Mouse (Mus musculus): ENCODE data around the gene Ptov1. TPM values are rescaled to one million over a fixed set of nuclear protein-coding genes. Genes with fewer than 3 reads are reported as not detected.

Gene Ptov1
- polyA plus RNA-seq, 1 experiment from 2014 or later: 442 TPM

GRCm38 (mm10) chr7:44898607-44899006 is 29.0 kb upstream of the Ptov1 start:
- Histone ChIP-seq H3K9me3 (replicated peaks) (no peaks in the 10 kb centered on the region), H3K4me2 (replicated peaks) (no peak overlapping the region; the same call in 1 of the 2 replicates), H3K36me3 (peaks cover 34% of the 10 kb centered on the region), H3K27me3 (no peaks in the 10 kb centered on the region), H3K4me1 (peaks cover 48% of the 10 kb centered on the region), H3K4me3 (replicated peaks) (no peak overlapping the region), H3K9ac (no peak overlapping the region), H3K27ac (replicated peaks) (no peak overlapping the region)
- 36% methylated on average over 19 of the region's 19 CpGs for WGBS
- no peak for ATAC-seq (ENCODE audit: insufficient number of reproducible peaks, low FRiP score, low TSS enrichment, low read depth)

GRCm38 (mm10) chr7:44896499-44896898 is 26.9 kb upstream of the Ptov1 start:
- H3K27me3 ChIP-seq: no peaks in the 10 kb centered on the region
- H3K36me3 ChIP-seq: peaks cover 20% of the 10 kb centered on the region
- peak overlapping the region; percentile 71 for H3K4me2 ChIP-seq (replicated peaks)
- H3K9ac ChIP-seq: peak overlapping the region; percentile 59
- 28% methylated on average over 10 of the region's 10 CpGs for WGBS
- H3K27ac ChIP-seq (replicated peaks): peak overlapping the region; percentile 94
- H3K4me1 ChIP-seq: peaks cover 49% of the 10 kb centered on the region
- no peak for ATAC-seq (ENCODE audit: insufficient number of reproducible peaks, low FRiP score, low TSS enrichment, low read depth)
- no peaks in the 10 kb centered on the region for H3K9me3 ChIP-seq (replicated peaks)
- peak overlapping the region; percentile 70 for H3K4me3 ChIP-seq (replicated peaks)

GRCm38 (mm10) chr7:44895593-44896434 is 26.2 kb upstream of the Ptov1 start, which contains the start of gene Fuz:
Fuz (plus strand) TSS chr7:44896079.
- H3K9me3 ChIP-seq (replicated peaks): no peaks in the 10 kb centered on the region
- H3K27ac ChIP-seq (replicated peaks): peak within 1 kb of the TSS; percentile 94
- no peaks in the 10 kb centered on the region for H3K27me3 ChIP-seq
- peak within 1 kb of the TSS; percentile 71 for H3K4me2 ChIP-seq (replicated peaks)
- ATAC-seq (ENCODE audit: insufficient number of reproducible peaks, low FRiP score, low TSS enrichment, low read depth): peak; percentile 61
- peak within 1 kb of the TSS; percentile 59 for H3K9ac ChIP-seq
- peaks cover 49% of the 10 kb centered on the region for H3K4me1 ChIP-seq
- H3K4me3 ChIP-seq (replicated peaks): peak within 1 kb of the TSS; percentile 70
- 1% methylated on average over 34 of the region's 34 CpGs for WGBS
- peaks cover 17% of the 10 kb centered on the region for H3K36me3 ChIP-seq

GRCm38 (mm10) chr7:44895206-44895592 is 25.6 kb upstream of the Ptov1 start:
- Histone ChIP-seq H3K4me1 (peaks cover 54% of the 10 kb centered on the region), H3K27ac (replicated peaks) (peak overlapping the region; percentile 94), H3K9me3 (replicated peaks) (no peaks in the 10 kb centered on the region)

GRCm38 (mm10) chr7:44894175-44894574 is 24.6 kb upstream of the Ptov1 start:
- Histone ChIP-seq H3K36me3 (peaks cover 5% of the 10 kb centered on the region), H3K27ac (replicated peaks) (peak overlapping the region; percentile 48; the same call in 1 of the 2 replicates), H3K9ac (no peak overlapping the region), H3K9me3 (replicated peaks) (no peaks in the 10 kb centered on the region), H3K4me1 (peaks cover 54% of the 10 kb centered on the region), H3K4me2 (replicated peaks) (no peak overlapping the region), H3K4me3 (replicated peaks) (no peak overlapping the region), H3K27me3 (no peaks in the 10 kb centered on the region)
- WGBS: 85% methylated on average over 3 of the region's 3 CpGs
- no peak for ATAC-seq (ENCODE audit: insufficient number of reproducible peaks, low FRiP score, low TSS enrichment, low read depth)

More at GRCm38 (mm10) chr7:44895206-44895592, 25.6 kb upstream of the Ptov1 start:
- WGBS: 55% methylated on average over 7 of the region's 7 CpGs
- Histone ChIP-seq H3K36me3 (peaks cover 11% of the 10 kb centered on the region), H3K27me3 (no peaks in the 10 kb centered on the region), H3K4me3 (replicated peaks) (peak overlapping the region; percentile 70), H3K9ac (no peak overlapping the region), H3K4me2 (replicated peaks) (peak overlapping the region; percentile 71)
- no peak for ATAC-seq (ENCODE audit: insufficient number of reproducible peaks, low FRiP score, low TSS enrichment, low read depth)

- peaks cover 52% of the 10 kb centered on the region for H3K4me1 ChIP-seq
- 16% methylated on average over 8 of the region's 8 CpGs for WGBS
- peaks cover 14% of the 10 kb centered on the region for H3K36me3 ChIP-seq
- no peak overlapping the region for H3K9ac ChIP-seq
- H3K4me2 ChIP-seq (replicated peaks): peak overlapping the region; percentile 69
- H3K27ac ChIP-seq (replicated peaks): peak overlapping the region; percentile 100
- peak overlapping the region; percentile 78 for H3K4me3 ChIP-seq (replicated peaks)
- no peak for ATAC-seq (ENCODE audit: insufficient number of reproducible peaks, low FRiP score, low TSS enrichment, low read depth)
- no peaks in the 10 kb centered on the region for H3K27me3 ChIP-seq
- H3K9me3 ChIP-seq (replicated peaks): no peaks in the 10 kb centered on the region
These were observed 23.6 kb upstream of the Ptov1 start for GRCm38 (mm10) chr7:44893197-44893596.

- Histone ChIP-seq H3K4me3 (replicated peaks) (peak within 1 kb of the TSS; percentile 78), H3K4me2 (replicated peaks) (peak within 1 kb of the TSS; percentile 69), H3K9ac (peak within 1 kb of the TSS; percentile 66), H3K27me3 (no peaks in the 10 kb centered on the region), H3K9me3 (replicated peaks) (no peaks in the 10 kb centered on the region), H3K27ac (replicated peaks) (peak within 1 kb of the TSS; percentile 100), H3K4me1 (peaks cover 47% of the 10 kb centered on the region), H3K36me3 (peaks cover 17% of the 10 kb centered on the region)
- ATAC-seq (ENCODE audit: insufficient number of reproducible peaks, low FRiP score, low TSS enrichment, low read depth): peak; percentile 83
- under 1% methylated on average over 56 of the region's 56 CpGs for WGBS
These were observed 22.8 kb upstream of the Ptov1 start, which contains the start of gene Med25 for GRCm38 (mm10) chr7:44892276-44892921. Med25 (minus strand) TSS chr7:44892712.

GRCm38 (mm10) chr7:44891611-44892010 is 22.0 kb upstream of the Ptov1 start:
- H3K9ac ChIP-seq: peak overlapping the region; percentile 66
- H3K4me2 ChIP-seq (replicated peaks): peak overlapping the region; percentile 69
- H3K9me3 ChIP-seq (replicated peaks): no peaks in the 10 kb centered on the region
- H3K27me3 ChIP-seq: no peaks in the 10 kb centered on the region
- ATAC-seq (ENCODE audit: insufficient number of reproducible peaks, low FRiP score, low TSS enrichment, low read depth): no peak
- WGBS: 12% methylated on average over 6 of the region's 6 CpGs
- H3K4me3 ChIP-seq (replicated peaks): peak overlapping the region; percentile 78
- H3K27ac ChIP-seq (replicated peaks): peak overlapping the region; percentile 100; the same call in 1 of the 2 replicates
- peaks cover 25% of the 10 kb centered on the region for H3K36me3 ChIP-seq
- H3K4me1 ChIP-seq: peaks cover 39% of the 10 kb centered on the region

GRCm38 (mm10) chr7:44890737-44891136 is 21.1 kb upstream of the Ptov1 start:
- Histone ChIP-seq H3K36me3 (peaks cover 30% of the 10 kb centered on the region), H3K4me1 (peaks cover 34% of the 10 kb centered on the region), H3K27me3 (no peaks in the 10 kb centered on the region), H3K4me3 (replicated peaks) (peak overlapping the region; percentile 78), H3K9ac (peak overlapping the region; percentile 66; the same call in 1 of the 2 replicates), H3K9me3 (replicated peaks) (no peaks in the 10 kb centered on the region), H3K27ac (replicated peaks) (no peak overlapping the region), H3K4me2 (replicated peaks) (peak overlapping the region; percentile 69)
- no peak for ATAC-seq (ENCODE audit: insufficient number of reproducible peaks, low FRiP score, low TSS enrichment, low read depth)
- WGBS: 78% methylated on average over 4 of the region's 4 CpGs

- Histone ChIP-seq H3K4me3 (replicated peaks) (peak overlapping the region; percentile 78; the same call in 1 of the 2 replicates), H3K27me3 (no peaks in the 10 kb centered on the region), H3K27ac (replicated peaks) (no peak overlapping the region), H3K36me3 (peaks cover 35% of the 10 kb centered on the region), H3K9me3 (replicated peaks) (no peaks in the 10 kb centered on the region), H3K4me2 (replicated peaks) (no peak overlapping the region), H3K9ac (no peak overlapping the region), H3K4me1 (peaks cover 31% of the 10 kb centered on the region)
- 82% methylated on average over 6 of the region's 7 CpGs for WGBS
- no peak for ATAC-seq (ENCODE audit: insufficient number of reproducible peaks, low FRiP score, low TSS enrichment, low read depth)
These were observed 20.6 kb upstream of the Ptov1 start for GRCm38 (mm10) chr7:44890180-44890579.
